Mouse (Mus musculus) ovary, adult 18-20 months (tissue): ENCODE data around the gene Cntnap1.
A peak's percentile ranks its signal among the peaks of the same experiment; 100 is the strongest.
"Not testable (repeated sequence)": the region's sequence is repeated elsewhere in the genome, so short reads cannot be mapped to it uniquely, and the experiment has no call there.

Experiments used
- DNase-seq: peaks from one replicate; pipeline ENCODE4 v3.0.0; 2022; ENCODE audit warnings: low spot score, mixed read lengths

Gene Cntnap1

GRCm38 (mm10) chr11:101170354-101170810 lies at the start of gene Cntnap1:
Cntnap1 (plus strand) TSS chr11:101170523.
- DNase-seq: peak; percentile 62

GRCm38 (mm10) chr11:101120545-101121188 lies 49.7 kb upstream of the Cntnap1 start:
- no peak for DNase-seq

- not testable (repeated sequence) for DNase-seq
These were observed 45.8 kb upstream of the Cntnap1 start for GRCm38 (mm10) chr11:101124494-101124893.

GRCm38 (mm10) chr11:101125008-101125407 lies 45.3 kb upstream of the Cntnap1 start:
- not testable (repeated sequence) for DNase-seq

GRCm38 (mm10) chr11:101127075-101127474 lies 43.2 kb upstream of the Cntnap1 start:
- DNase-seq: no peak

GRCm38 (mm10) chr11:101128996-101129577 lies 41.2 kb upstream of the Cntnap1 start:
- DNase-seq: no peak

- no peak for DNase-seq
These were observed 40.1 kb upstream of the Cntnap1 start for GRCm38 (mm10) chr11:101130056-101130756.

- no peak for DNase-seq
These were observed 39.1 kb upstream of the Cntnap1 start for GRCm38 (mm10) chr11:101131187-101131586.

GRCm38 (mm10) chr11:101131701-101132100 lies 38.6 kb upstream of the Cntnap1 start:
- no peak for DNase-seq

- no peak for DNase-seq
These were observed 37.3 kb upstream of the Cntnap1 start for GRCm38 (mm10) chr11:101133037-101133436.

- peak; percentile 75 for DNase-seq
These were observed 36.0 kb upstream of the Cntnap1 start for GRCm38 (mm10) chr11:101134217-101134865.

- peak; percentile 47 for DNase-seq
These were observed 33.3 kb upstream of the Cntnap1 start for GRCm38 (mm10) chr11:101137000-101137399.

GRCm38 (mm10) chr11:101138536-101139181 lies 31.7 kb upstream of the Cntnap1 start:
- DNase-seq: no peak

GRCm38 (mm10) chr11:101140164-101140819 lies 30.0 kb upstream of the Cntnap1 start:
- DNase-seq: no peak

- no peak for DNase-seq
These were observed 29.2 kb upstream of the Cntnap1 start for GRCm38 (mm10) chr11:101141088-101141487.

- DNase-seq: no peak
These were observed 27.9 kb upstream of the Cntnap1 start for GRCm38 (mm10) chr11:101142215-101142967.

GRCm38 (mm10) chr11:101143338-101144225 lies 26.7 kb upstream of the Cntnap1 start:
- DNase-seq: peak; percentile 55

GRCm38 (mm10) chr11:101146377-101146776 lies 23.9 kb upstream of the Cntnap1 start:
- DNase-seq: no peak

GRCm38 (mm10) chr11:101148751-101149150 lies 21.6 kb upstream of the Cntnap1 start:
- DNase-seq: no peak
